Mouse (Mus musculus) erythroblast, embryonic 14.5 days (primary cell): ENCODE results near the gene Dus2.

ENCODE experiments used
- GATA1 ChIP-seq: IDR thresholded peaks from 2 replicates; pipeline ENCODE4 v1.6.1; 2012; ENCODE audit warnings: low read length, inconsistent platforms, mixed read lengths
- TAL1 ChIP-seq: IDR thresholded peaks from 3 replicates; pipeline ENCODE4 v1.6.1; 2012; ENCODE audit warnings: low read length, inconsistent platforms, mixed read lengths

- TF ChIP-seq GATA1 (no peak), TAL1 (no peak)
Measured at GRCm38 (mm10) chr8:106040218-106040617, 49.1 kb downstream of the Dus2 start.
